Mouse (Mus musculus) neutrophil, adult 65 days (primary cell): ENCODE results near the gene Bnip3. TPM values are rescaled to one million over a fixed set of nuclear protein-coding genes. Genes with fewer than 3 reads are reported as not detected.

Experiments used
- total RNA-seq: library from RNA; stranded (reverse); gene quantifications from 2 replicates; pipeline ENCODE4 v1.2.4, GENCODE M21; 2023

The Bnip3 gene
- 9.6 and 9.8 TPM in 2 replicates for total RNA-seq

GRCm38 (mm10) chr7:138909277-138910192 lies at the start of gene Bnip3:
Gene Bnip3 (minus strand): TSS chr7:138909519.

GRCm38 (mm10) chr7:138940612-138941461 lies 31.5 kb upstream of the Bnip3 start, which contains the start of gene Jakmip3:
Gene Jakmip3 (plus strand): TSS chr7:138940730.

GRCm38 (mm10) chr7:138845544-138846391 lies 63.6 kb downstream of the Bnip3 start, which contains the start of the genes Ppp2r2d and Mapk1ip1:
Gene Ppp2r2d (plus strand): TSS chr7:138846079.
Gene Mapk1ip1 (minus strand): TSS chr7:138846273.

Other genes starting within 250 kb of the Bnip3 start
- 68.0 and 87.9 TPM in 2 replicates for gene Ppp2r2d, start 63.4 kb downstream of the Bnip3 start, total RNA-seq
- 23.9 and 30.1 TPM in 2 replicates for gene Mapk1ip1, start 63.2 kb downstream of the Bnip3 start, total RNA-seq
- gene Jakmip3, start 31.2 kb upstream of the Bnip3 start, total RNA-seq: not detected in 2 replicates
- gene Dpysl4, start 176.5 kb upstream of the Bnip3 start, total RNA-seq: not detected in 2 replicates